Mouse (Mus musculus) hindbrain, postnatal 0 days (tissue): ENCODE data around the gene Ift81. TPM values are rescaled to one million over a fixed set of nuclear protein-coding genes. Genes with fewer than 3 reads are reported as not detected.

Source experiments
- ATAC-seq: fragments of 200-750 bp; cut with Nextera tagmentation; 2 replicates; pipeline ENCODE4 v1.8.0; 2017; ENCODE audit warnings: mild to moderate bottlenecking, moderate TSS enrichment, moderate library complexity
- DNase-seq: peaks from one replicate; pipeline ENCODE4 v3.0.0-alpha.2; 2015; ENCODE audit warnings: low spot score
- H3K27ac ChIP-seq: fragments of 300-500 bp; sonication (generic); 2 replicates; pipeline ENCODE4 v1.5.1; 2014; ENCODE audit warnings: mild to moderate bottlenecking
- H3K27me3 ChIP-seq: fragments of 300-500 bp; sonication (generic); 2 replicates; pipeline ENCODE4 v1.6.1; 2014; ENCODE audit warnings: low read length, mixed read lengths; ENCODE audit not compliant: insufficient read depth
- H3K36me3 ChIP-seq: fragments of 300-500 bp; sonication (generic); 2 replicates; pipeline ENCODE4 v1.6.1; 2014; ENCODE audit warnings: low read length, mixed read lengths; ENCODE audit not compliant: insufficient read depth
- H3K4me1 ChIP-seq: fragments of 300-500 bp; sonication (generic); 2 replicates; pipeline ENCODE4 v1.6.1; 2014; ENCODE audit warnings: antibody characterized with exemption, low read length, mixed read lengths; ENCODE audit not compliant: insufficient read depth
- H3K4me2 ChIP-seq: fragments of 300-500 bp; sonication (generic); 2 replicates; pipeline ENCODE4 v1.6.1; 2014; ENCODE audit warnings: low read depth, mild to moderate bottlenecking, low read length, moderate library complexity, mixed read lengths
- H3K4me3 ChIP-seq: fragments of 300-500 bp; sonication (generic); 2 replicates; pipeline ENCODE4 v1.5.1; 2014; ENCODE audit warnings: low read length
- H3K9ac ChIP-seq: fragments of 300-500 bp; sonication (generic); replicated peaks from 2 replicates; pipeline ENCODE4 v1.6.1; 2014; ENCODE audit warnings: mild to moderate bottlenecking, low read length, moderate library complexity, mixed read lengths
- H3K9me3 ChIP-seq: fragments of 300-500 bp; sonication (generic); 2 replicates; pipeline ENCODE4 v1.6.1; 2016; ENCODE audit warnings: low read length, mixed read lengths
- CTCF ChIP-seq: IDR thresholded peaks from 2 replicates; pipeline ENCODE4 v1.5.1; 2016; ENCODE audit warnings: antibody characterized with exemption, control low read depth, low read depth
- WGBS: fragments of 180-500 bp; shearing (Covaris S2); extraction: QIAGEN DNeasy Blood & Tissue Kit; methylation state at CpG from one replicate; pipeline ENCODE4 v1.1.7; 2014; 5-methylcytosine and 5-hydroxymethylcytosine counted together
- polyA plus RNA-seq: library from polyadenylated mRNA; unstranded; fragments of >200 nt; fragmentation: Nextera tagmentation; extraction: Ambion mirVana; gene quantifications from 2 replicates; pipeline ENCODE4 v1.2.1, GENCODE M21; 2015
- total RNA-seq: library from RNA; depleted of rRNA; stranded (reverse); fragments of >200 nt; gene quantifications from 2 replicates; pipeline ENCODE4 v1.2.3, GENCODE M21; 2014

The Ift81 gene
- total and polyA plus RNA-seq, 2 experiments from 2014 or later = 21.3 to 66.5 TPM

DNA sequence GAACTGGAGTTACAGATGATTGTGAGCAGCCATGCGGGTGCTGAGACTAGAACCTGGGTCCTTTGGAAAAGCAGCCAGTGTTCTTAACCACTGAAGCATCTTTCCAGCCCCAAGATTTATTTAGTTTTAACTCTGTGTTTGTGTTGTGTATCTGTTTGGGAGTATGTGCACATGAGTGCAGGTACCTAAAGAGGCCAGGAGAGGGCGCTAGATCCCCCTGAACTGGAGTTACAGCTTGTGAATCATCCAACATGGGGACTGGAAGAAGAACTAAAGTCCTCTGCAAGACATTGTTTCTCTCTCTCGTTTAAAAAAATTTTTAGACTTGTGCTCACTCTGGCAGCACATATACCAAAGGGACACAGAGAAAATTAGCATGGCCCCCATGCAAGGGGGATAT lies 107.9 kb downstream of the Ift81 start:
- WGBS = 81% methylated on average over 3 of the region's 3 CpGs
- H3K4me2 ChIP-seq = no peak overlapping the region
- H3K9ac ChIP-seq = no peak overlapping the region
- TF ChIP-seq CTCF = peak; percentile 42
- no peak for DNase-seq
- H3K4me1 ChIP-seq = peaks cover 6% of the 10 kb centered on the region; the same call in 1 of the 2 replicates
- no peaks in the 10 kb centered on the region for H3K27me3 ChIP-seq
- H3K36me3 ChIP-seq = no peaks in the 10 kb centered on the region
- no peak overlapping the region for H3K4me3 ChIP-seq
- H3K27ac ChIP-seq = no peak overlapping the region
- ATAC-seq = no peak
- H3K9me3 ChIP-seq = no peaks in the 10 kb centered on the region

DNA sequence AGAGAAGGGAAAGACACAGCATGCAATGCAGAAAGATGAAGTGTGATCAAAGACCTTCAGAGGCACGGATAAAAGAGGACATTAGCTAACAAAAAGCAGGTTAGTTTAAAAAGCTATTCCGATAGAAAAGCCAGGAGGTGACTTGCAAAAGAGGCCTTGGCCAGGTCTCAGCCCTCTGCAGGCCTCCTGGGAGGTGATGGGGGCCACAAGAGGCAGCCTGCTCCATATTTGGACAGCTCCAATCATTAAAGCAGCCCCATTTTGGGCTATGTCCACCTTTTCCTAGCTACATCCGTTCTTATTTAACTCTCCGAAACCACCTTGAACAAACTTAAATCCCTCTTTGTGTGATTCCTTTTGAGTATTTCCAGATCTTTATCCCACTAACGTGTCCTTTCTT lies 108.8 kb downstream of the Ift81 start:
- Histone ChIP-seq H3K9me3 (no peaks in the 10 kb centered on the region), H3K27ac (no peak overlapping the region), H3K4me3 (no peak overlapping the region), H3K36me3 (no peaks in the 10 kb centered on the region), H3K4me1 (no peaks in the 10 kb centered on the region), H3K27me3 (no peaks in the 10 kb centered on the region), H3K4me2 (no peak overlapping the region), H3K9ac (no peak overlapping the region)
- TF ChIP-seq CTCF = no peak
- WGBS = 84% methylated on average over 5 of the region's 5 CpGs
- ATAC-seq (no peak), DNase-seq (no peak)

DNA sequence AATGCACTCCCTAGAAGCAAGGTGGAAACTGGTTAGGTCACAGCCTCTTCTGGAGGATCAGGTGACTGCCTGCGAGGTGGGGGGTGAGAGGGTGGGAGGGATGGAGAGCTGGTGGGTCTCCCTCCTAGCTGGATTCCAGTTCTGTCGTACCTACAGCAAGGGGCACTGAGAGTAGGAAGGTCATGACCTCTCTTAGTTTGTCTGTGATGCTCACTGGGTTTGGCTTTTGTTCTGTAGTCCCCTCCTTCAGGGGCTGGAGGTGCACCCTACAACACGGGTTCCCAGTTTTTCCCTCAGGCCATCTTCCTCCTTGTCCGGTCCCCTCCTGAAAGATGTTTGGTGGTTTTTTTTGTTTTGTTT lies 110.6 kb downstream of the Ift81 start:
- H3K4me2 ChIP-seq = no peak overlapping the region
- peaks cover 8% of the 10 kb centered on the region for H3K4me1 ChIP-seq
- DNase-seq = no peak
- no peak overlapping the region for H3K4me3 ChIP-seq
- 36% methylated on average over 4 of the region's 4 CpGs for WGBS
- no peaks in the 10 kb centered on the region for H3K9me3 ChIP-seq
- 0 out of 2 replicates have a peak, but pooled peaks cover 3% of the 10 kb centered on the region for H3K36me3 ChIP-seq
- ATAC-seq = no peak
- H3K27ac ChIP-seq = peak overlapping the region; percentile 99
- H3K27me3 ChIP-seq = no peaks in the 10 kb centered on the region
- no peak overlapping the region for H3K9ac ChIP-seq
- TF ChIP-seq CTCF = no peak

DNA sequence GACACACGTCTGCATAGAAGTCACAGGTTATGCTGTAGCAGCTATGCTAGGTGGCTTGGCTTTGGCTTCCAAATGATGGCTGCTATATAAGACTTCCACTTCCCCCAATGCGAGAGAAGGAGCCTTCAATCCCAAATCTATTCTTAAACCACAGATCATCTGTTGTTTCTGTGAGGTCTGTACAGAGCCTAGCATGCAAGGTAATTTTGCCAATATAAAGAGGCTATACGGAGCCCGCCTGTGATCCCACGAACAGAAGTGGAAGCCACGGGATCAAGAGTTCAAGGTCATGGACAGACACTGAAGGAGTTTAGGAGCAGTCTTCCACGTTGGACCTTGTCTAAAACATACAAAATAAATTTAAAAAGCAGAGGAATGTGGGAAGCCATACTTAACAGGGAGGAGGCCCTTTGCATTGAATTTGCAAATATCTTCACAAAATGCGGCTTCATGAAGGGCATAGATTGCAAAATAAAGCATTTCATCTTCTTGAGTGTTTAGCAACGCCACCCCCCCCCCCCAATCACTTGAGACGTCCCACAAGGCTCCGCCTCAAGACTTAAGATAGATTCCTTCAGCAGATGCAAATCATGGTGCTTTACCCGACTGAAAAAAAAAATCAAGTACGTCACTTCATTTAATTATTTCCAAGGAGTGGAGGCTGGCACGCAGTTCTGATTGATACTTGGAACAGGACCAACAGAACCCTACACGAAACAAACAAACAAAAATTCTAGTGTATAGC lies 111.1 kb downstream of the Ift81 start:
- H3K4me1 ChIP-seq = peaks cover 12% of the 10 kb centered on the region
- H3K36me3 ChIP-seq = 0 out of 2 replicates have a peak, but pooled peaks cover 3% of the 10 kb centered on the region
- 23% methylated on average over 15 of the region's 15 CpGs for WGBS
- DNase-seq = no peak
- peak overlapping the region; percentile 99 for H3K9ac ChIP-seq
- TF ChIP-seq CTCF = no peak
- no peaks in the 10 kb centered on the region for H3K27me3 ChIP-seq
- peak overlapping the region; percentile 81 for H3K4me2 ChIP-seq
- H3K9me3 ChIP-seq = no peaks in the 10 kb centered on the region
- H3K27ac ChIP-seq = peak overlapping the region; percentile 99
- H3K4me3 ChIP-seq = peak overlapping the region; percentile 98
- no peak for ATAC-seq

DNA sequence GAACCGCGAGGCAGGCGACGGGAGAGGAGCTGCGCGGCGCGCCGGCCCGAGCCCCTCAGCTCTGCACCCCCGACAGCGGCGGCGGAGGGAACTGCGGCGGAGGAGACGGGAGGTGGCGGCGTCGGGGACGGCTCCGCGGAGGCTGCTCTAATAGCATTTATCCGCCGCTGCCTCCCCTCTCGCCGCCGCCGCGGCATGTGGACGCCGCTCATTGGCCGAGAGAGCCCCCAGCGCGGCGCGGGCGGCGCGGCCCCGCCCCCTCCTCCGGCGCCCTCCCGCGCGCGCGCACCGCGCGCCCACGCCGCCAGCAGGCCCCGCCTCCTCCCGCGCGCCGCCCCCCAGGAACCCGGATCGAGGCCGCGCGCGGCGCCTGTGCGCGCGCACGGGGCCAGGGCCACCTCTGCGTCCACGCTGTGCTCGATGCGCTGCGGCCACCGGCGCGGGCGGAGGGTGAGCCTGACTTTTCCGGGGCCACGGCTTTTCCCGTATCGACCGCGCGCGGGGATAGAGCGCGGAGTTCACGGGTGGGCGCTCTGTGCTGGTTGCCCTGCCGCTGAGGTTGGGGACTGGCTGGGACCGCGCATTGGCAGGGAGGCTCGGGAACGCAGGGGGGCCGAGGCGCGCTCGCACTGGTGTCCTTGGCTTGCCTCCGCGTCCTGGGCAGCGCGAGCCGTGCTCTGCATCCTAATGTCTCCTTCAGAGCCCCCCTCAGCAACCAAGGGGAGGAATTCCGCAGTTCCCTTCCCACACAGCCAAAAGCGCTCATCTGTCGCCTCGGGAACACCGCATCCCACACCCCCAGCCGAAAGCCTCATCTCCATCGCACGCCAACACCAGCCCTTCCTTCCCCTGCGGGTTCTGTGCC lies 112.0 kb downstream of the Ift81 start, which contains the start of gene Atp2a2:
Gene Atp2a2 (minus strand): TSS at position 149 of the 865 bp plus-strand sequence.
- Histone ChIP-seq H3K9me3 (no peaks in the 10 kb centered on the region), H3K4me1 (peaks cover 17% of the 10 kb centered on the region), H3K4me2 (peak within 1 kb of the TSS; percentile 81), H3K4me3 (peak within 1 kb of the TSS; percentile 98), H3K27me3 (no peaks in the 10 kb centered on the region), H3K9ac (peak within 1 kb of the TSS; percentile 99), H3K36me3 (0 out of 2 replicates have a peak, but pooled peaks cover 3% of the 10 kb centered on the region), H3K27ac (peak within 1 kb of the TSS; percentile 99)
- TF ChIP-seq CTCF = peak; percentile 28; the same call in 1 of the 2 replicates
- under 1% methylated on average over 65 of the region's 113 CpGs for WGBS
- peak; percentile 93 for ATAC-seq
- DNase-seq = peak; percentile 98

DNA sequence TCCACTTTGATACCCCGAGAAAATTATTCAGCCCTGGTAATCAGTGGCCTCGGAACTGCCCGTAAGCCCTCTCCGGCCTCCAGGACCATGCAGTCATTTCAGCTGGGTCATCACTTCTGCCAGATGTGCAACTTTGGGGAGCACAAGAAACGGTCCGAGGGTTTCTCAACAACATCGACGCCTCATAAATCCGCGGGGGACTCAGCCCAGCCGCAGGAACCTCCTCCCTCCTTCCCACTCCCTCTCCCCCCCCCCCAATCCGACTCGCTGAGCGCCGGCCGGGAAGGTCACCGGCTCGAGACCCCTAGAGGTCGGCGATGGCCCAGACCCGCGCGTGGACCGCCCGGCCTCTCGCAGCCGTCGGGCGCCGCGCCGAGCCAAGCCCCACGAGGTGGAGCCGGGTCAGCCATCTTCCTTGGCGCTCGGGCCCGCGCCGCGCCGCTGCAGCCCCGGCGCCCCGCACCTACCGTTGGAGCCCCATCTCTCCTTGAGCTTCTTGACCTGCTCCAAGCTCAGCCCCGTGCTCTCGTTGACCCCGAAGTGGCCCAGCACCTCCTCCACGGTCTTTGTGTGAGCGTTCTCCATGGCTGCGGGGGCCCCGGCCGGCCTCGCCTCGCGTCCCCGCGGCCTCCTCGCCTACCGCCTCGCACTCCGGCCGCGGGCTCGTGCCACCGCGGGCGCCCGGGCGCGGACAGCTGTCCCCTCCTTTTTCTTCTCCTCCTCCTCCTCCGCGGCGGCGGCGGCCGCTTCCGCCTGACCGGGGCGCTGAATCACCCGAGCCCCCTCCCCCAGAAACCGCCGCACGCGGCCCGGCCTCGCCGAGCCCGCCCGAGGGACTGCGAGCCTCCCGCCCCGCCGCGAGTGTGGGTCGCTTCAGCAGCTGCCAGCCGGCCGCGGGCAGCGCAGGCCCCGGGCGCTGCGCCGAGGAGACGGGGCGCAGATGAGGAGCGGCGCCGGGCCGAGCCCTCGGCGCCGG lies 112.9 kb downstream of the Ift81 start:
- peak overlapping the region; percentile 81 for H3K4me2 ChIP-seq
- peak overlapping the region; percentile 99 for H3K9ac ChIP-seq
- no peaks in the 10 kb centered on the region for H3K9me3 ChIP-seq
- DNase-seq = peak; percentile 65
- ATAC-seq = peak; percentile 41
- peak overlapping the region; percentile 99 for H3K27ac ChIP-seq
- H3K36me3 ChIP-seq = 0 out of 2 replicates have a peak, but pooled peaks cover 3% of the 10 kb centered on the region
- TF ChIP-seq CTCF = no peak
- H3K27me3 ChIP-seq = no peaks in the 10 kb centered on the region
- WGBS = under 1% methylated on average over 96 of the region's 113 CpGs
- peak overlapping the region; percentile 98 for H3K4me3 ChIP-seq
- peaks cover 17% of the 10 kb centered on the region for H3K4me1 ChIP-seq
